Mouse (Mus musculus) ES-Bruce4 (cell line): Measurements from ENCODE around the gene Crocc2. TPM values are rescaled to one million over a fixed set of nuclear protein-coding genes. Genes with fewer than 3 reads are reported as not detected.

ENCODE experiments used
- H3K27ac ChIP-seq: 2 replicates; pipeline ENCODE4 v1.5.1; 2012; ENCODE audit warnings: low read length, inconsistent platforms; ENCODE audit not compliant: insufficient read depth
- H3K27me3 ChIP-seq: 2 replicates; pipeline ENCODE4 v1.6.1; 2012; ENCODE audit warnings: mild to moderate bottlenecking, low read length, inconsistent platforms; ENCODE audit not compliant: control insufficient read depth, poor library complexity, insufficient read depth, severe bottlenecking
- H3K36me3 ChIP-seq: 2 replicates; pipeline ENCODE4 v1.6.1; 2012; ENCODE audit warnings: inconsistent platforms, mild to moderate bottlenecking, low read length, moderate library complexity; ENCODE audit not compliant: control insufficient read depth, poor library complexity, insufficient read depth, severe bottlenecking
- H3K4me1 ChIP-seq: one replicate; pipeline ENCODE4 v1.8.1; 2011; ENCODE audit warnings: low read length; ENCODE audit not compliant: control insufficient read depth, insufficient read depth
- H3K4me3 ChIP-seq: 2 replicates; pipeline ENCODE4 v1.5.1; 2011; ENCODE audit warnings: low read depth, mild to moderate bottlenecking, low read length
- H3K9ac ChIP-seq: 2 replicates; pipeline ENCODE4 v1.6.1; 2012; ENCODE audit warnings: low read depth, mild to moderate bottlenecking, inconsistent platforms; ENCODE audit not compliant: poor library complexity, severe bottlenecking
- H3K9me3 ChIP-seq: replicated peaks from 2 replicates; pipeline ENCODE4 v1.6.1; 2012; ENCODE audit warnings: mild to moderate bottlenecking, low read length, inconsistent platforms; ENCODE audit not compliant: control insufficient read depth, poor library complexity, insufficient read depth, severe bottlenecking
- CTCF ChIP-seq: IDR thresholded peaks from one replicate; pipeline ENCODE4 v1.8.1; 2011; ENCODE audit warnings: low read depth, low read length
- EP300 ChIP-seq: IDR thresholded peaks from 2 replicates; pipeline ENCODE4 v1.6.1; 2011; ENCODE audit warnings: low read depth, low read length; ENCODE audit not compliant: insufficient read depth
- POLR2A ChIP-seq: IDR thresholded peaks from one replicate; pipeline ENCODE4 v1.8.1; 2011; ENCODE audit warnings: low read length; ENCODE audit not compliant: insufficient read depth
- polyA plus RNA-seq: library from polyadenylated mRNA; stranded (reverse); fragments of >200 nt; gene quantifications from 2 replicates; pipeline ENCODE4 v1.2.4, GENCODE M21; 2011; ENCODE audit warnings: low read depth; ENCODE audit not compliant: missing spikeins, insufficient read depth, insufficient read length

Gene Crocc2
- polyA plus RNA-seq, 1 experiment: 0.09 TPM

DNA sequence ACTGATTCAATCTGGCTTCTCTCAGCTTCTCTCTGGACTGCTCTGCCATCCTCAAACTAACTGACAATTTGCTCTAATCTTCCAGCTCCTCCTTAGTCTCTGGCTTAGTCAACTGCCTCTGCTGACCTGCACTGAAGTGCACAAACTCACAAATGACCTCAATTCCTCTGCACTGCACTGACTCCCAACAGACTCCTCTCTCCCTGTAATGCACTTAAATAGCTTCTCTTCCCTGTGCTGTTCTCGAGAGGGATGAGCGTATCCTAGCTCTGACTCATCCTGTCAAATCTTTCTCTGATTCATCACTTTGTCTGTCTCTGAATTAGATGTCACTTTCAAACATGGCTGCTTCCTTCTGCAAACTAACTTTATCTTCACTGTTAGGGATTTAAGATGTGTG, 99.7 kb downstream of the Crocc2 start:
- Histone ChIP-seq H3K9ac (no peak overlapping the region), H3K27me3 (no peaks in the 10 kb centered on the region), H3K4me1 (no peaks in the 10 kb centered on the region), H3K27ac (no peak overlapping the region), H3K4me3 (no peak overlapping the region), H3K36me3 (no peaks in the 10 kb centered on the region), H3K9me3 (no peaks in the 10 kb centered on the region)
- TF ChIP-seq EP300: no peak

DNA sequence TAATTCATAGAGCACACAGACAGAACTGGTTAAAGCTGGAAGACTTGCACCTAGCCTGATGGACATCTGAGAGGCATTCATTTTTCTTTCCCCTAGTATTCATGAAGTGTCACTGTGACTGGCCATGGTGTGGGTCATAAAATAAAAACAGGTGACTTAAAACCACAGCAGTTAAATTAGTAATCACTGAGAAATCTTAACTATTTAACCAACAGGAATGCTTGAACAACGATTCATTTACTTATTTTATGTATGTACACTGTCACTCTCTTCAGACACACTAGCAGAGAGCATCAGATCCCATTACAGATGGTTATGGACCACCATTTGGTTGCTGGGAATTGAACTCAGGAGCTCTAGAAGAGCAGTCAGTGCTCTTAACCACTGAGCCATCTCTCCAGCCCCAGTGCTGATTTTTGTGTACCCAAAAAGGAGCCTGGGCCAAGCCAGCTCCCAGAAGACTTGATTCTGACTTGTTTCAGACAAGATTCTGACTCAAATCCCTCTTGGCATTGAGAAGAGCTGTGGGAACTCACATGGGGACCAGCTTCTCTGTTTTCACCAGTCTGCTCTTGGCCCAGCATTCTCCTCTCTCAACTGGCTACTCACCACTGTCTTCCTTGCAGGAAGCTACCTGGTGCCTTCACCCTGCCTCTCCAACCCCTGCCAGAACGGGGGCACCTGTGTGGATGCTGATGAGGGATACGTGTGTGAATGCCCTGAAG, 102.2 kb downstream of the Crocc2 start:
- Histone ChIP-seq H3K36me3 (no peaks in the 10 kb centered on the region), H3K4me1 (no peaks in the 10 kb centered on the region), H3K27me3 (no peaks in the 10 kb centered on the region), H3K9ac (no peak overlapping the region), H3K9me3 (no peaks in the 10 kb centered on the region), H3K27ac (no peak overlapping the region), H3K4me3 (no peak overlapping the region)
- TF ChIP-seq CTCF: no peak
- TF ChIP-seq EP300: no peak
- no peak for TF ChIP-seq POLR2A

DNA sequence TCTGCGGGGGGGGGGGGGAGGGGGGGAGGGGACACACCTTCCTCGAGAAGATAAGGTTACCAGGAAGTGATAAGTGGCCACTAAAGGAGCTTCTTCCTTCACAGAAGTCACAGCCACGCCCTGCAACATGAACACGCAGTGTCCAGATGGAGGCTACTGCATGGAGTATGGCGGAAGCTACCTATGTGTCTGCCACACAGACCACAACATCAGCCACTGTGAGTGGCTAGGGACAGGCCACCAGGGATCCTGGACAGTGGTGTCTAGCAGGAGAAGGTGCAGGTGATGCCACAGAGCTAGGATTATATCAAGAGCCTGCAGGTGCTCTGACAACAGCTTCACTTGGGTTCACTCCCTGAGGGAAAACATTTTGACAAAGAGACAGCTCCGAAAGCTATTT, 103.2 kb downstream of the Crocc2 start:
- no peak overlapping the region for H3K9ac ChIP-seq
- H3K27me3 ChIP-seq: no peaks in the 10 kb centered on the region
- no peaks in the 10 kb centered on the region for H3K9me3 ChIP-seq
- no peak overlapping the region for H3K4me3 ChIP-seq
- H3K27ac ChIP-seq: no peak overlapping the region
- no peaks in the 10 kb centered on the region for H3K36me3 ChIP-seq
- TF ChIP-seq POLR2A (no peak), CTCF (no peak), EP300 (no peak)
- no peaks in the 10 kb centered on the region for H3K4me1 ChIP-seq

DNA sequence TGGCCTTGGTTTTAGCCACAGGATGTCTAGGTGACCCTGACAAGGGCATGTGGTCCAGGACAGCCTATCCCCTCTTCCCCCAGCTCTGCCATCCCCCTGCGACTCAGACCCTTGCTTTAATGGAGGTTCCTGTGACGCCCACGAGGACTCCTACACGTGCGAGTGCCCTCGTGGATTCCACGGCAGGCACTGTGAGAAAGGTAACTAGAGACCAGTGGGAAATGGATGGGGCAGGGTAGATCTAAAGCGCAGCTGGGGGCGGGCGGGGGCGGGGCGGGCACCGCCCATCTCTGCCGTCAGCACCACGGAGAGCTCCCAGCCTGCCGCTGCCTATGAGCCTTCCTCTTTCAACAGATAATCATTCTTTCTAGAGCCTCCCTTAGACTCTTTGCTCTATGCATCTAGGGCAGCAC, 103.9 kb downstream of the Crocc2 start:
- H3K9ac ChIP-seq: no peak overlapping the region
- no peak overlapping the region for H3K4me3 ChIP-seq
- H3K36me3 ChIP-seq: no peaks in the 10 kb centered on the region
- no peaks in the 10 kb centered on the region for H3K27me3 ChIP-seq
- no peak overlapping the region for H3K27ac ChIP-seq
- TF ChIP-seq CTCF (no peak), EP300 (no peak)
- H3K9me3 ChIP-seq: no peaks in the 10 kb centered on the region
- H3K4me1 ChIP-seq: no peaks in the 10 kb centered on the region

DNA sequence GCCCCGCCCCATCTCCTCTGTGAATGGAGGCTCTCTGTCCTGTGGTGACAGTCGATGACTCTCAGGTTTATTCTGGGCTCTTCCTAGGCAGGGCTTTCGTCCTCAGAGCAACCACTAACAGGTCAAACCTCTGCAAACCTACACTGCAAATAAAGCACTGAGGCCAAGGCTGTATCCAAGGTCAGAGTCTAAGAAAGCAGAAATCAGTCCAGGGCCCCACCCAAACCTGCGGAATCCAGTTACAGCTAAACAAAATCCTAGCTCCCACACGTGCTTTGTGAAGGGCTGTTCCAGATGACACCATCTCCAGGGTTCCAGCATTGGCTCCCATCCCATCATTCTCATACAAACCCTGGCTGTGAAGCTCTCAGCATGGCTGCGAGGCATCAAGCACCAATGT, 107.0 kb downstream of the Crocc2 start:
- no peaks in the 10 kb centered on the region for H3K36me3 ChIP-seq
- TF ChIP-seq EP300: no peak
- TF ChIP-seq CTCF: no peak
- TF ChIP-seq POLR2A: no peak
- no peaks in the 10 kb centered on the region for H3K4me1 ChIP-seq
- no peaks in the 10 kb centered on the region for H3K9me3 ChIP-seq
- no peak overlapping the region for H3K9ac ChIP-seq
- no peak overlapping the region for H3K4me3 ChIP-seq
- H3K27ac ChIP-seq: no peak overlapping the region
- H3K27me3 ChIP-seq: no peaks in the 10 kb centered on the region

DNA sequence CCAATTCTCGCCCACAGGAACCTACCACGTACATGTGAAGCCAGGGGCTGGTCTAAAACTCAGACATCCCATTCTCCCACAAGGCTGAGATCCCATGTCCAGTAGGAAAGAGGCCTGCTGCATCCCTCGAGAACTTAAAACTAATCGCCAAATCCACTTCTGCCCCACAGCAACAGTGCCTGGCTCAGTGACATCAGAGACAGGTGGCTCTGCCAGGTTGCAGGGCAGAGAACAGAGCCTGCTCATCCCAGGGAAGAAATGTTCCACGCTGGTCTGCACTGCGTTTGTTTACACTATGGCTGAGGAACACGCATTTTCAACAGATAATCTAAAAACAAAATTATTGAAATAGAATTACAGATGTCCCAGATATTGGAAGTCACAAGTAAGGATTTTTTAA, 108.5 kb downstream of the Crocc2 start:
- no peak overlapping the region for H3K4me3 ChIP-seq
- no peak overlapping the region for H3K27ac ChIP-seq
- no peaks in the 10 kb centered on the region for H3K4me1 ChIP-seq
- no peak overlapping the region for H3K9ac ChIP-seq
- H3K36me3 ChIP-seq: no peaks in the 10 kb centered on the region
- H3K9me3 ChIP-seq: no peaks in the 10 kb centered on the region
- no peak for TF ChIP-seq EP300
- TF ChIP-seq POLR2A: no peak
- TF ChIP-seq CTCF: no peak
- no peaks in the 10 kb centered on the region for H3K27me3 ChIP-seq

Other genes with a start within 250 kb of the Crocc2 start
- 17.1 and 17.9 TPM in 2 replicates for gene Capn10, start 234.3 kb upstream of the Crocc2 start, polyA plus RNA-seq
- gene Gpr35, start 217.9 kb upstream of the Crocc2 start, polyA plus RNA-seq: 0.17 TPM in 1 of 2 replicates, not detected in the other
- gene Aqp12, start 162.4 kb upstream of the Crocc2 start, polyA plus RNA-seq: not detected in 2 replicates
- 95.0 and 97.1 TPM in 2 replicates for gene Kif1a, start 66.8 kb upstream of the Crocc2 start, polyA plus RNA-seq
- gene Agxt, start 33.5 kb upstream of the Crocc2 start, polyA plus RNA-seq: not detected in 2 replicates
- gene 2310007B03Rik, start 7.8 kb upstream of the Crocc2 start, polyA plus RNA-seq: 1.9 and 2.1 TPM in 2 replicates
- 0.75 and 1.1 TPM in 2 replicates for gene Sned1, start 67.1 kb downstream of the Crocc2 start, polyA plus RNA-seq
- gene Mterf4, start 137.2 kb downstream of the Crocc2 start, polyA plus RNA-seq: 25.7 and 29.1 TPM in 2 replicates
- 40.4 and 40.8 TPM in 2 replicates for gene Ppp1r7, start 174.1 kb downstream of the Crocc2 start, polyA plus RNA-seq
- 25.6 and 26.0 TPM in 2 replicates for gene Pask, start 174.8 kb downstream of the Crocc2 start, polyA plus RNA-seq
- gene Ano7, start 205.2 kb downstream of the Crocc2 start, polyA plus RNA-seq: 0.32 TPM in 1 of 2 replicates, not detected in the other